Mouse (Mus musculus): ENCODE results near the gene Lamc2.

Gene Lamc2

DNA sequence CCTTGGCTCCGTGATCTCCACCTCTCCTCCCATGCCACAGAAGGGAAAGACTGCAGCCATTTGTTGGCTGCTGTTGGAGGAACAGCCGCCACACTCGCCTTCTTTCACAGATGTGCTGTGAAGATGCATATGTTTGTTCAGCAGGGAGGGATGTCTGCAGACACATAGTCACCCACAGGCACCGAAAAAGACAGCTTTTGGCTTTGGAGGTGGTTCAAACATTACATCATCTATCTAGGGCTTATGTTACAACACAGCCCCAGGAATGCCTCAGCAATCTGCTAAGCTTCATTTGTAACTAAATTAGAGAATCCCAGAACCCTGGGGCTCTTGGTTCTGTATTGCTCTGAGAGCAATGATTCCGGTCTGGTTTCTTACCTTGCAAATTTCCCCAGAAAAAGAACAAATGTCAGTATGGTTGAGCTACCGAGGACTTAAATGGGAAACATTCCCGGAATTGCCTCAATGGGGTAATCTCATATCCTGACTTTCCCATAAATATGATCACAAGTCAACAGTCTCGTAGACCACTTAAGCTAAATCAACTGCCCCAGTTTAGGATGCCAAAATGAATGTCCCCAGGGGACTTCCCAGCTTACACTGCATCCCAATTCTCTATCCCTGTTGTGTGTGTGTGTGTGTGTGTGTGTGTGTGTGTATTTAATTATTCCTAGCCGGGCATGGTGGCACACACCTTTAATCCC lies 5.5 kb downstream of the Lamc2 start:
- intact Hi-C loops (cut with DNase I), result no loop called here

DNA sequence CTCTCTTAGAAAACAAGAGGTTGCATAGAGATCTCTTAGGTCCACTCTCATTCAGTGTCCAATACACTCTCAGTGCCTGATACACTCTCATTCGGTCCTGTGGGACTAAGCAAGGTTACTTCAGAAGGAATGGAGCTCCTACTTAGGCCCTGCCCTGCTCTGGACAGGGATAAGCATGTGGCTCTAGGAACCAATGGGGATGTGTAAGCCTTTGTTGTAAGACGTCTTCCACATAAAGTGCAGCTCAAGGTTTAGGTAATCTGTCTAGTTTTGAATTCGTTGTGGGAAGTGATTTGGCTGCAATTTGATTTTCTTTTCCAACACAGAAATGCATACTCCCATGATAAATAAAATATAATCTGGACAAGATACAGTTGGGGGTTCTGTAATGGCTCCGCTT lies 6.1 kb downstream of the Lamc2 start:
- intact Hi-C loops (cut with DNase I), result no loop called here

DNA sequence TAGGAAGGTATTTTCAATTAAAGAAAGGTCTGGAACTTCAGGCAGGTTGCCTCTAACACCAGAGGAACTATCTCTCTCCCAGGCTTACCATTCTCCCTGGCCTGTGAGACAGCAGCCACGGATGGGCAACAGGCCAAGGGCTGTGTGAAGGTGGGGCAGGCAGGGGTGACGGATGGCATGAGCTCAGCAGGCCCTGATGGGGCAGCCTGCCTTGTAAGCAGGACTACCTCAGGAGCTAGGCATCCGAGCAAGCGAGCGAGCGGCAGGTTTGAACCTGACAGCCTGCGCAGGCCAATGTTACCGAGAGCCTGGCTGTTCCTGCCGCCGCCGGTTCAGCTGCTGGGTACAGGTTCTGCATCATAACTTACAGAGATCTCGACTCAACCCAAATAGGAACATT lies 11.4 kb downstream of the Lamc2 start:
- intact Hi-C loops (cut with DNase I), result no loop called here

DNA sequence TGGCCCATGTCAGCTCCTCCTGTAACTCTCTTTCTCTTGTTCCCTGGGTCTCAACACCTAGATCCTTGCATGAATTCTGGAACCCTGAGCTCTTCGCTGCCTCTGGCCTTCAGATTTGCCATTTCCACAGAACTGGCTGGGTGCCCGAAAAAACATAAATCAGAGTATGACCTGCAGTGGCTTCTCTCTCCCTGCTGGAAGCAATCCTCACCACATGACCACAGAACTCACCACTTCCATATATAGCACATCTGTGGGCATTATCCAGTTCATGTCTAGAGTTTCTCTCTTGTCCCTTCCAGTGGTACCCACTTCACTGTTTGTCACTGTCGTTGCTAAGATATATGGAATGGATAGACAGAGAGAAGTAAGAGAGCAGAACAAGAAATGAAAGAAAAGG lies 13.0 kb downstream of the Lamc2 start:
- intact Hi-C loops (cut with DNase I), result no loop called here

DNA sequence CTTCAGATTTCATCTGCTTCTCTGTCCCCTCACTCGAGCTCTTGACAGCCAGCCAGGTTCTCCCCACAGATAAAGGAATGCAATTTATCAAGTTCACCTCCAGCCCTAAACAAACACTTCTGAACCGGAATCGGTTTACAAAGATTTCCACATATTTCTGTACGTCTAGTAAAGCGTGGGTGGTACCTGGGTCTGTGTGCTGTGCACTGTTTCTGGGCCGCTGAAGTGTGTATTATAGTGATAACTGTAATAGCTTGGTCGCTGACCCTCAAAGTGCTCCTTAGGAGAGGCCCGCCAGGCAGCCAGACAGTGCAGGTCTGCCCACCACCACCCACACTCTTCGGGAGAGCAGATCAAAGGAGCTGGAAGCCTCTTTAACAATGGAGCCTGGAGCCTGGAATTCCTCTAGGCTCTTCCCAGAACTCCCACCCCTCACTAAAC lies 13.9 kb downstream of the Lamc2 start:
- intact Hi-C loops (cut with DNase I), result no loop called here

DNA sequence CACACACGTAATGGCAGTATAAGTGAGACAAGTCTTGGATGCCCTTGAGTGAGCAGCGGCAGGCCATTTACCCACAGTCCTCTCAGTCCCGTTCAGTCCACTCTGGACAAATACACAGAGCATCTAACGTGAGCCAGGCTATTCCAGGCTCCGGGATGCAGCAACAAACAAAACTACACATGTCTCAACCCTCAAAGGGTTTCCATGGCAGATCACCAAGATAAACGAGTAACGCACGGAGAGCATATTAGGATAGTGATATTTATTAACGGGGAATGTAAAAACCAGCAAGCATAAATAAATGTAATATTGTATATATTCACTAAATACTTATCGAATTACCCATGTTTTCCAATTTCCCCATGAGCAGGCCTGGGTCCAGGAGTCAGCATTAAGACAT lies 15.2 kb downstream of the Lamc2 start:
- intact Hi-C loops (cut with DNase I), result no loop called here

DNA sequence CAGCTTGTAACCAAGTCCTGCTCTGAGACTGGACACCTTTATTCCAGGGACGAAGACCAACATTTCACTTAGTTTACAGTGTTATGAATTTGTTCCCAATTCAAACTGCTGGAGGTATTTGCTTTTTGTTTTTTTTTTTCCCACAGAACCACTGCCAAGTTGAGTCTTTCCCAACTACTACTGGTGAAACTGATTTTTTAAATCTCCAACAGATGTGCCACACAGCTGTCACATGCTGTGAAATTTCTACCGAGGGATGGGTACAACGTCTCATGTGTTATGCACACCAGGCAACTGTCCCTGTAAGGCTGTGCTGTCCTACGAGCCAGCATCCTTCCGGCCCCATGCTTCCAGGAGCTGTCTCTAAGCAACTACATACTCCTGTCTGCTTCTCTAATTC lies 18.0 kb downstream of the Lamc2 start:
- intact Hi-C loops (cut with DNase I), result no loop called here

DNA sequence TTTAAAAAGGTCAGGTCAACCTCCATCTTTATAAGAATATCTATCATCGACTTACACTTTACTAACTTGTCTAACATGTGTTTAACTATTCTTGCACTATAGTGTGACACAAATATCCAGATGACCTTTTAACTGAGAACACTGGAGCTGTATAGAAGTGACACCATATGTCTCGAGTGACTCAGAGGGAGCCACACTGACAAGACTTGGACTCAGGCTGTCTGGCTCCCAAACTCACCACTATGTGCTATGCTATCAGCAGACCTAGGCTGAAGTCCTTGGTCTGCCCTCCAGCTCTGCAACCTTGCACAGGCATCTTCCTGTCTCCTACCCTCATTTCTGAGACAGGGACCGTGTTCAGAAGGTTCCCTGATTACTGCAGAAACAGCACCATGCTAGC lies 22.4 kb downstream of the Lamc2 start:
- intact Hi-C loops (cut with DNase I), result no loop called here

DNA sequence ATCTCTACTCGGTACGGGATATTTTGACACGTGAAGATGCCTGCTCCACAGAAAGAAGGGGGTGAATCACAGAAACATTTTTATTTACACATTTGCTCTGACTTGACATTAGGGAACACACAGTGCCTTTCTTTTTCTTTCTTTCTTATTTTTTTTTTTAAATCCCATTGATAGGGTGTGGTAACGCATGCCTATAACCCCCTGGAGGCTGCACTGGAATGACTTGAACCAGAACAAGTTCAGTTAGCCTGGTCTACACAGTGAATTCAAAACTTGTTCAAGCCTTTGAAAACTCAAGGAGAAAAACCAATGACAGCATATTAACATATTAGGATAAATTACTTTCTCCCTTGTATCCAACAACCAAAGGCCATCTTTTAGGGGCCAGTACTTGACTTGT lies 27.1 kb downstream of the Lamc2 start:
- intact Hi-C loops (cut with DNase I), result no loop called here

DNA sequence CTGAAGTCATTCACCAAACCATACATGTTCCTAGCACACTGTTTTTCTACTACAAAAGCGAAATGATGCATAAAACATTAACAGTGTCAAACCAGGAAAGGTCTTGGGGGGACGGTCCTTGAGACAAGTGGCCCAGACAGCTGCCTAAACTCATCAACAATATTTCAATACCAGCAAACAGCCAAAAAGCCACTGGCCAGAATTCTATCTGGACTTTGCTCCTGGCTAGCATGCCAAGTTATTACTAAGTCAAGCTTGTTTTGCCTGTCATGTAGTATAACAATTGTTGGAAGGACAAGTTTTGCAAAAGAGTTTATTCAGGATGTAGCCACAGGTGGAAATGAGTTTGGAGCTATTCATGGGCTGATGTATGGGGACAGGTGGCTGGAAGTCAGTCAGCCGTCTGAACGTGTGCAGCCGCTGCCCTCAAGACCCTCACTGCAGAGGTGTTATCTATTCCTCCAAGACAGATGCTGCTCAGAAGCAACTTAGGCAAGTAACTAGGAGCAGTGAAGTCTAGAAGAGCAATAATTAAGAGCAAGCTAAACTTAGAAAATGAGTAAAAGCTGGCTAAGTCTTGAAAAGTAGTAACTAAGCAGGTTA lies 29.1 kb downstream of the Lamc2 start:
- intact Hi-C loops (cut with DNase I), result no loop called here

DNA sequence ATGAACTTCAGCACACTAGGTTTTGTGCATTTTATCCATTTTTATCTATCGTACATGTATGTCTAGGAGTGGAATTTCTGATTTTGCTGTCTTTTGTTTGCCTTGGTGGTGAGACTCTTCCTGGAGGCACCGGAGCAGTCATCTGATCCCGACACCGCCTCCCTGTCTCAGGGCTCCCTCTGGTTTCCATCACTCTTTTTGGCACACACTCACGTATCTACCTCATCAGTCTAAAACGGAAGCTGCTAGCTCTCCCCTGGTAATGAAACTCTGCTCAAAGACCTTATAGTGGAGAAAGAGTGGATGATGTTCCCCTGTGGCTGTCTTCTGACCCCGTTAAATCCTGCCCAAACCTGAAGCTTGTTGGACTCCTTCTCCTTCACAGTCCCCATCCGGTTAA lies 30.9 kb downstream of the Lamc2 start:
- intact Hi-C loops (cut with DNase I), result no loop called here

DNA sequence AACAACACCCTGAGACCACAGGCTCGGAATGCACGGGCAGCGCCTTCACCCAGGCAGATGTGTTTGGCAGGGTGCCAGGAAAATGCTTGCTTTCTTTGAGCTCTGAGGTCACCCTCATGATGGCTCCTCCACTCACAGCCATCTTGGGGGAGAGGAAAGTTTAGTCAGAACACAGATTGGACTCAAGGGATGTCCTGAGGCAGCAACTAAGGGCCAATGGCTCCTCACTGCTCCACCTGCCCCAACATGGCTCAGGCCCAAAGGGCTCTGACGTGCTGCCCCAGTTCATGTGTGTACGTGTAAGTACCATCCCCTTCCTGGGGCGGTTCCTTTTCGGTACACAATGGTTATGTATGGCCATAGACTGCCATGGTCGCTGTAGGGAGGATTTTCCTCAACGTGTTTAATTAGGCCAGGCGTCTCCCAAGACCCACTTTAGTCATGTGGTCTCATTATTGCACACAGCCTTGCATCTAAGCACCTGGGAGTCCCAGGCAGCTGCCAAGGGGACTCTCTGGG lies 32.6 kb downstream of the Lamc2 start:
- intact Hi-C loops (cut with DNase I), result no loop called here

DNA sequence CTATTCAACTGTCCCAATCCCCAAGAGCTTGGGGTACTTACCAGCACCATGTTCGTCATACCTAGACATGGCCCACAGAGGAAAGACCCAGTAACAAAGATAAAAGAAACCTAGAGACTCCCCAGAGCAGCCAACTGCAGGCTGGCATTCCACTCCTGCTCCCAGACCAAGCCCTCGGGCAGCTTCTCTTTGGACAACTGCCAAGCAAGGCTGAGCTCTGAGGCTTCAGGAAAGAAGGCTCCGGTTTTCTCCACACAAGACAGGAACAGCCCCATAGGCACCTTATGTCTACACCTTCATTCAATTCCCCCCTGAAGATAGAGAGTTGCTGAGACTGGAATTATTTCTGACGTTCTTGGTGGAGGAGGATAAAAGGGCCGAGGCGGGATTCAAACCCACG lies 33.7 kb downstream of the Lamc2 start:
- intact Hi-C loops (cut with DNase I), result no loop called here

DNA sequence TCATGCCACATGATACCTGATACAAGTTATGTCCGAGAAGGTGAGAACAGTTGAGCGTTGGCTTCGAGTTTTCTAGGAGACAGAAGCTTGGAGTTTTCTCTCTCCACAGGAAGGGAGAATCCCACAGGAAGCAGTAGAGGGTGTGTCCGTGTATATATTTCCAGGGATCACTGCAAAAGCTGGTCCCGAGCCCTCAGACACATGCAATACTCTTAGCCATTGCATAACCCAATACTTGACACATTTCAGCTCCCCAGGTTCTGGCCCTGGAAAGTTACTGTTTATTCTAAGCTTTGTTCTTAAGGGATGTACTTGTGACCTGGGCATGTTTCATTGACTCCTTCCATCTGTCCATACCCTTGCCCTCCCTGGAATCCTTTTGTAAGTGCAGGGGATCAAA lies 40.5 kb downstream of the Lamc2 start:
- intact Hi-C loops (cut with DNase I), result no loop called here

DNA sequence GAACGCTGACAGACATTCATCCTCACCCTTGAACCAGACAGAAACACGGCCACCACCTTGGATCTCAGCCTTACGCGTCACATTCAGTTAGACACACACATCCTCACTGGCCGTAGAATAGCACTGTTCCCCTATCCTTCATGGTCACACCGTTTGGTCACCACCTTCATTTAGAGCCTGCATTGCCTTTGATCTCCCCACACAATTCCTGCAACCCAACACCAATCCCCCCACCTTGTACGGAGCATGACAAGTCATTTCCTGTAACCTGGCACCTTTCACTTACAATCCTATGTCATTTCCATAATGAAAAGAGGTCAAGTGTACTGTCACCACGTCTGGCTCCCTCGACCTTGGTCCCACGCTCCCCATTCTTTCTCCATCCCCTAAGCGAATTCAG lies 42.2 kb downstream of the Lamc2 start:
- intact Hi-C loops (cut with DNase I), result no loop called here

DNA sequence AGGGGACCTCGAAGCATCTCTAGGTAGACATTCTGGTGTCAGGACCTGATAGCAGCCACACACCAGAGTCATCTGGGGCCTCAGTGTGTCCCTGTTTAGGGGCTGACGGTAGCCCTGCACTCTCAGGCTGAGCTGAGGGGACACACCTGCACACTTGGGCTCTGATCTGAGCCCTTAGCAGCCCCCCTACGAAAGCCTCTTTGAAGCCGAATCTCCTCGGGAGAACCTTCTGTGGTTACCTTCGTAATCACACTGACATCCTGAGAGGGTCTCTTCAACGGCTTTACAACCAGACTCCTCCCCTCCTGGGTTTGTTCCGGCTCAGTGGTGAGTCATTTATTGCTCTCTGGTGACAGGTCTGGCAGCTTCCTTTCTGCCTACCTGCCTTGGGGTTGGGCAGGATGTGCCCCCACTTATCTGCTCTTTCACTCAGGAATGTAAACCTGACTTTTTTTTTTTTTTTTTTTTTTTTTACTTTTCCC lies 45.5 kb downstream of the Lamc2 start:
- intact Hi-C loops (cut with DNase I), result no loop called here

DNA sequence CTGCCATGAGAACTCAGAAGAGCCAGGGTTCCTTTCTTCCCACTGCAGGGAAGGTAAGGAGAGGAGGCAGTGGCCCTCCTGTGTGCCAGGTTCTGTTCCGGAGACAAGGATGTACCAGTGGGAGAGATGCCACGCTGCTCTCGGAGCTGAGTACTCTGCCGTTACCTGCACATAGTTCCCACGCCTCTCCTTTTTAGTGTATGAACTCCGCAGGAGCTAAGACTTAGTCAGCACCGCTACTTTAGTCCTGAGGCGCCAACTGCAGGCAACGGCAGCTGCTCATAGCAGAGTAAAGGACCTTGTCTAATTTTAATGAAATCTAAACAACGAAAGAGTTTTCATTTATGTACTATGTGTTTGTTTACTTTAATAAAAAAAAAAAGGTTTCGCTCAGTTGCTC lies 46.0 kb downstream of the Lamc2 start:
- intact Hi-C loops (cut with DNase I), result no loop called here

DNA sequence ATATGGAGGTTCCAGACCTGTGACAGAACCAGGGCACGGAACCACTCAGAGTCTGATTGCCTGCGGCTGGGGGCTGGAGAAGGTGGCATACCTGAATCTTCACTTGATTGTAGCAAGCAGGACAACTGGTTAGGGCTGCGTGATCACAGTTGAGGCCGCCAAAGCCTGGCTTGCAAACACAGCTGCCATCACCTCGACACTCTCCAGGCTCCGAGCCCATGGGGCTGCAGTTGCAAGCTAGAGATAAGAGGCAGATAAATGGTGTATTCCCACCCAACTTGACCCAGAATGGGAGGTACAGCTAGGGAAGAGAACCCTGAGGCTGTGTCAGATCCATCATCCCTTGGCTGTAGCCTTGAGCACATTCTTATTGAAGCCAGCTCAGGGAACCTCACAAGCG lies 46.6 kb downstream of the Lamc2 start:
- intact Hi-C loops (cut with DNase I), result no loop called here

DNA sequence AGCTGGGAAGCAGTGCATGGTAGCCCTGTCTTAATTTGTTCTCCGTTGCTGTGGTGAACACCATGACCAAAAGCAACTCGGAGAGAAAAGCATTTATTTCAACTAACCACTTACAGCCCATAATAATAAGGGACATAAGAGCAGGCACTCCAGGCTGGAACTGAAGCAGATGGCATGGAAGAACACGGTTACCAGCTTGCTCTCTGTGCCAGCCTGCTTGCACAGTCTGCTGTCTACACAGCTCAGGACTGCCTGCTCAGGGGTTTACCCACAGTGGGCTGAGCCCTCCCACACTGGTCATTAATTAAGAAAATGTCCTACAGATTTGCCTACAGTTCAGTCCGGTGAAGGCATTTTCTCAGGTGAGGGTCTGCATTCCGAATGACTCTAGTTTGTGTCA lies 47.8 kb downstream of the Lamc2 start:
- intact Hi-C loops (cut with DNase I), result no loop called here

DNA sequence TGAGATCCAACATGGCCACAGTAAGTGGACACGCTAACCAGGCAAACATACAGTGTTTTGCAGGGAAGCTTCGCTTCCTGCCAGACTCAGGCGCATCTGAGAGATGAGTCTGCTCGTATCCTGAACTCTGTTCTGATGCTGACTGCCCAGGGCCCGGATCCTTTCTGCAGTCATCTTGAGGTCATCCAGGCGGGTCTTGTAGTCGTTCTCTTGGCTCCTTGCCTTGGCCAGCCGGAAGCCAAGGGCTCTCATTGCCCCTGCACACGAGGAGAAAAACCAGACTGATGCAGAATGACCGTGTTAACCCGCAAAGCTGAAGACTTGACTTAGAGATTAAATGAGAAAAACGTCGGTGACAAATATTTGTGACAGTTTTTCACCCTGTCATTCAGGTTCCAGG lies 49.6 kb downstream of the Lamc2 start:
- intact Hi-C loops (cut with DNase I), result no loop called here

DNA sequence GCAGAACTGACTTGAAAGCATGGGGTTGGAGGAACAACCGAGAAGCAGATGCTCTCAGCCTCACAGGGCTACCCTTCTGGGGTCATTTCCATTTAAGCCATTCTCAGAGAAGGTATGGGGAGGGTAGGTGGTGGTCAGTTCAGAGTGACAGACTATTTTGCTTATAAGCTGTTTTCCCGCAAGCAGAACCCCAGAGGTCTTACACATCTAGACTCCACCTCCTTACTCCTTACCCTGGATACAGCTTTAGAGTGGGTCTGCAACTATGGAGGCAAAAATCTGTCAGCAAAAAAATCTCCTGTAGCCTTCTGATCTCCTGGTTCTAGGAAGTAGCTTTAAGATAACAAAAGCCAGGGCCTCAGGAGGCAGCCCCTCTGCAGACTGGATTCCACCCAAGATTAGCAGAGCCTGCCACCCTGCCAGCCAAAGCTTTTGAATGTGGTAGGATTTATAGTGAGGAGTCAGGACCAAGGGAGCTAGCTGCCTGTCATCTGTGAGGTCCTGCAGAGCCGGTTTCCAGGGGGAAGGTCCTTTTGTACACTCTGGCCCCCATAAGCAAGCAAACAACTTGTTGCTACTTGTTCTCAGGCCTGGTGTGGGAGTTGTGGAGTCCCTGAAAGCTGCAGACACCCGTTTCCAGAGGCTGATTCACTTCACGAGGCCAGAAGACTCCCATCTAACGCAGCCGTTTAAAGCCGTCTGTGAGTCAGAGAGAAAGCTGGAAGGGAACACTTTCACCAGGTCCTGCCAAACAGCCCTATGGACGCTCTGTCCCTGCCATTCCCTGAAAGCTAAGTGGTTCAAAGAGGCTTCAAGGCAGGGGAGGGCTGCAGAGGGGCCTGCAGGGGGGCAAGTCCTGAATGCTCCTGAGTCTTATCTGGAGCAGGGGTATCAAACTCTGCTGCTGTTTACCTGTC lies 52.1 kb downstream of the Lamc2 start:
- intact Hi-C loops (cut with DNase I), result no loop called here
